Mouse (Mus musculus) thymus, adult 2 months (tissue): Measurements from ENCODE around the gene Htra2. TPM values are rescaled to one million over a fixed set of nuclear protein-coding genes. Genes with fewer than 3 reads are reported as not detected.

Experiments used
- DNase-seq: peaks from one replicate; pipeline ENCODE4 v3.0.0; 2021
- H3K27ac ChIP-seq: fragments of 200-500 bp; 2 replicates; pipeline ENCODE4 v1.5.1; 2012; ENCODE audit warnings: low read length, control low read depth; ENCODE audit not compliant: control insufficient read depth, insufficient read depth
- H3K27me3 ChIP-seq: fragments of 200-500 bp; 2 replicates; pipeline ENCODE4 v1.6.1; 2012; ENCODE audit warnings: mild to moderate bottlenecking, low read length, moderate library complexity, mixed read lengths; ENCODE audit not compliant: control insufficient read depth, insufficient read depth
- H3K36me3 ChIP-seq: fragments of 200-500 bp; 2 replicates; pipeline ENCODE4 v1.6.1; 2012; ENCODE audit warnings: mild to moderate bottlenecking, low read length, moderate library complexity; ENCODE audit not compliant: control insufficient read depth, insufficient read depth
- H3K4me1 ChIP-seq: fragments of 200-500 bp; replicated peaks from 2 replicates; pipeline ENCODE4 v1.6.1; 2012; ENCODE audit warnings: low read length; ENCODE audit not compliant: control insufficient read depth, insufficient read depth
- H3K4me3 ChIP-seq: fragments of 200-500 bp; 2 replicates; pipeline ENCODE4 v1.5.1; 2012; ENCODE audit warnings: mild to moderate bottlenecking, low read length, control low read depth, moderate library complexity; ENCODE audit not compliant: control insufficient read depth, insufficient read depth
- CTCF ChIP-seq: fragments of 200-500 bp; IDR thresholded peaks from 2 replicates; pipeline ENCODE4 v1.5.1; 2012; ENCODE audit warnings: mild to moderate bottlenecking, control low read depth, low read length, moderate library complexity, borderline replicate concordance; ENCODE audit not compliant: control insufficient read depth, poor library complexity, insufficient read depth; ENCODE audit errors: extremely low read depth
- POLR2A ChIP-seq: fragments of 200-500 bp; IDR thresholded peaks from 2 replicates; pipeline ENCODE4 v1.6.1; 2012; ENCODE audit warnings: mild to moderate bottlenecking, low read length, control low read depth, moderate library complexity; ENCODE audit not compliant: control insufficient read depth, poor library complexity, insufficient read depth; ENCODE audit errors: extremely low read depth
- WGBS: fragments of 180-500 bp; shearing (Covaris S2); methylation state at CpG from one replicate; pipeline ENCODE4 v1.1.7; 2018; 5-methylcytosine and 5-hydroxymethylcytosine counted together
- polyA plus RNA-seq: library from polyadenylated mRNA; depleted of rRNA; stranded (reverse); fragments of >200 nt; gene quantifications from 2 replicates; pipeline ENCODE4 v1.2.3, GENCODE M21; 2012

Gene Htra2
- polyA plus RNA-seq, 1 experiment, result 64.6 TPM

DNA sequence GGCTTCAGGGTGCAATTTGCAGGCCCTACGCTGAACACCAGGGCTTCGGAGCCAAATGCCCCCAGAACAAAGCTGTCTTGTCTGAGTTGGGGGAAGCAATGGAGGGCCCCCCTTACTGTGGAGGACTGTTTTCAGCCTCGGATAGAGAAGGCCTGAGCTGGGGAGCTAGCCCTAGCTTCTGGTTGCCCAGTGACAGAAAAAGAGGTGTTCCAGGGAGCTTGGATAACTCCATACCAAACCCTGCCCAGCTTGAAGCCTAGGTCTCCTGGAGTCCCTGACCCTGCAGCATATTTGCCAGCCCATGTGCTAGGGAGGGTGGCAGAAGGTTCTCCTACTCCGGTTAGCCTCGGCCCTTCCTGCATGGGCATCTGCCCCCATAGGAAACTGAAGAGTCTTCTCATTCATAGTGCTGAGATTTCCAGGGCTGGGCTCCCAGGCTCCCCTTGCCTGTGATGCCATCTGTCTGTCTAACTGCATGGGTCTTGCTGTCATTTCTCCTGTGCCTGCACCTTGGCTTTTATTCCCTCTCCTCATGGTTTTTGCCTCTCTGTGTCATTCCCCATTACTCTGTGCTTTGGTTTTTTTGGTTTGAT is 20.5 kb downstream of the Htra2 start:
- H3K4me3 ChIP-seq, result no peak overlapping the region
- no peaks in the 10 kb centered on the region for H3K36me3 ChIP-seq
- 92% methylated on average over 5 of the region's 5 CpGs for WGBS
- H3K27me3 ChIP-seq, result no peaks in the 10 kb centered on the region
- no peak for DNase-seq
- H3K4me1 ChIP-seq, result peaks cover 21% of the 10 kb centered on the region
- TF ChIP-seq POLR2A (no peak), CTCF (no peak)
- H3K27ac ChIP-seq, result no peak overlapping the region

DNA sequence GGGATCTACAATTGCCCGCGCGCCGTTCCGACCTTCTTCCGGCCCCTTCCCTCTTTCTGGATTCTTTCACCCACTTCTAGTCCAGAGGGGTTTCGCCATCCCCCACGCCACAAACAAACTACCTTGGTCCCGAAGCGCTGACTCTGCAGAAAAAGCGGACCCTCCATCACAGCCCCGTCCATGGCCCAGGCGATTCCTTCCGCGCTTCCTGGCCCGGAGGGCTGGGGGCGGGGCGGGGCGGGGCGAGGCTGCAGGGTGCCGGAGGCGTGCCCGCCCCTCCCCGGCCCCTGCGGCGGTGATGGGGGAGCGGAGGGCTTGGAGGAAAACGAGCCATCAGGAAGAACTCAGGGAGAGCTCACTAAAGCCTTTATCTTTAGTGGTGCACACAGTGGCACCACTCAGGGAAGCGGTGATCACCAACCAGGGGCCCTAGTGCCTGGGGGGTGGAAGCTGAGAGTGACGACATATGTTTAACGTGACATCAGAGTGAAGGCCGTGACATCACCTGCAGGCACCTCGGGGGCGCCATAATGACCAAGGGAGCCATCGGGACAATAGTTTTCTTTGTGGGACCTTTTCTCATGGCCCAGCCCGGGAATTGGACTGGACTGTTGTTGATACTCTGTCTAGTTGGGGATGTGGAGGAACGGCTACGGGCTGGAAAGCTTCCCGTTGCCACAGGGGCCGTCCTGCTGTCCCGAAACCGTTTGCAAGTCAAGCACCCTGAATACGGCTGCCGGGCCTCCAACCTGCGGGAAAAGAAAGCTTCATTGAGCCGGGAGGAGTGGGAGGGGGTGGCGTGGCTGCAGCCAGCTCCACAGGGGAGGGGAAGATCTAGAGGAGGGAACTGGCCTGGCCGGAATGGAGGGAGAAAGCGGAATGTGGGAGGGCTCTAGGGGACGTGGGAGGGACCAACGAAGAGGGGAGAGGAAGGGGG is 21.6 kb downstream of the Htra2 start, which contains the start of the genes Dok1 and Loxl3:
TSS of gene Dok1 (minus strand) at position 223 of the 937 bp plus-strand sequence.
TSS of gene Loxl3 (plus strand) at position 925 of the 937 bp plus-strand sequence.
- 5% methylated on average over 51 of the region's 51 CpGs for WGBS
- H3K27me3 ChIP-seq, result no peaks in the 10 kb centered on the region
- peak; percentile 68 for DNase-seq
- H3K4me3 ChIP-seq, result peak within 1 kb of the TSS; percentile 82
- TF ChIP-seq CTCF, result no peak
- no peak for TF ChIP-seq POLR2A
- no peaks in the 10 kb centered on the region for H3K36me3 ChIP-seq
- peaks cover 18% of the 10 kb centered on the region for H3K4me1 ChIP-seq
- H3K27ac ChIP-seq, result no peak within 1 kb of the TSS

DNA sequence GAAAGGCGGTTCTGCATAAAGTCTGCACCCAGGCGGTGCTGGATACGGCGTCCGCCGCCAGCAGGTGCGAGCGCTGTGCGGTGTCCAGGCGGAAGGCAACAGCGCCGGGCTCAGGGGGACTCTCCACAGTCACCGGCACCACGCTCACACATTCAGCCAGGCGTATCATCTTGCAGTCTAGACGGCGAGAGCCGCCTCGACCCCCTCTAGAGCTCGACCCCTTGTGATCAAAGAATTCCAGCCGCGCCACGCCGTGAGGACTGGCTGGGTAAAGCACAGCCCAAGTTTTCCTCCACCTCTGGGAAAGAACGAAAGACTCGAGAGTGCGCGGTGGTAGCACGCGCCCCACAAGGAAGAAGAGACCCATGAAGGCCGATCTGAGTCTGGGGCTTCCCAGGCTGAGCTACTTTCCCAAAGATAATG is 22.3 kb downstream of the Htra2 start:
- DNase-seq, result peak; percentile 47
- H3K4me1 ChIP-seq, result peaks cover 15% of the 10 kb centered on the region
- peak overlapping the region; percentile 82 for H3K4me3 ChIP-seq
- no peak for TF ChIP-seq POLR2A
- TF ChIP-seq CTCF, result no peak; the same call in 1 of the 2 replicates
- under 1% methylated on average over 31 of the region's 31 CpGs for WGBS
- no peaks in the 10 kb centered on the region for H3K36me3 ChIP-seq
- no peaks in the 10 kb centered on the region for H3K27me3 ChIP-seq
- no peak overlapping the region for H3K27ac ChIP-seq

GRCm38 (mm10) chr6:83031921-83032590 is 23.0 kb downstream of the Htra2 start:
- peak overlapping the region; percentile 82; the same call in 1 of the 2 replicates for H3K4me3 ChIP-seq
- H3K27me3 ChIP-seq, result no peaks in the 10 kb centered on the region
- no peak for DNase-seq
- no peak overlapping the region for H3K27ac ChIP-seq
- 89% methylated on average over 18 of the region's 18 CpGs for WGBS
- no peak for TF ChIP-seq POLR2A
- TF ChIP-seq CTCF, result no peak
- H3K36me3 ChIP-seq, result no peaks in the 10 kb centered on the region
- peaks cover 15% of the 10 kb centered on the region for H3K4me1 ChIP-seq

- H3K4me3 ChIP-seq, result no peak overlapping the region
- H3K4me1 ChIP-seq, result peaks cover 15% of the 10 kb centered on the region
- no peaks in the 10 kb centered on the region for H3K27me3 ChIP-seq
- no peak for TF ChIP-seq CTCF
- no peak for TF ChIP-seq POLR2A
- WGBS, result 96% methylated on average over 7 of the region's 7 CpGs
- no peaks in the 10 kb centered on the region for H3K36me3 ChIP-seq
- no peak for DNase-seq
- no peak overlapping the region for H3K27ac ChIP-seq
Measured at GRCm38 (mm10) chr6:83031111-83031510, 24.0 kb downstream of the Htra2 start.

- no peak overlapping the region for H3K27ac ChIP-seq
- WGBS, result 92% methylated on average over 10 of the region's 10 CpGs
- DNase-seq, result no peak
- TF ChIP-seq POLR2A (no peak), CTCF (no peak)
- no peaks in the 10 kb centered on the region for H3K27me3 ChIP-seq
- no peak overlapping the region for H3K4me3 ChIP-seq
- H3K4me1 ChIP-seq, result peaks cover 15% of the 10 kb centered on the region
- no peaks in the 10 kb centered on the region for H3K36me3 ChIP-seq
Measured at GRCm38 (mm10) chr6:83029777-83030176, 25.3 kb downstream of the Htra2 start.
